Mouse (Mus musculus) olfactory bulb, adult 2 months (tissue): Measurements from ENCODE around the gene Thsd7b.

Source experiments
- CTCF ChIP-seq: fragments of 200-500 bp; IDR thresholded peaks from 2 replicates; pipeline ENCODE4 v1.5.1; 2012; ENCODE audit warnings: low read depth, mild to moderate bottlenecking, low read length, moderate library complexity; ENCODE audit not compliant: insufficient read depth
- POLR2A ChIP-seq: fragments of 200-500 bp; IDR thresholded peaks from 2 replicates; pipeline ENCODE4 v1.6.1; 2012; ENCODE audit warnings: mild to moderate bottlenecking, low read depth, low read length, moderate library complexity; ENCODE audit not compliant: insufficient read depth

- TF ChIP-seq CTCF (no peak), POLR2A (no peak)
Observed at GRCm38 (mm10) chr1:129516379-129516778, 243.3 kb downstream of the Thsd7b start.
